Mouse (Mus musculus) embryonic facial prominence, embryonic 10.5 days (tissue): ENCODE data around the gene Odf4. TPM values are rescaled to one million over a fixed set of nuclear protein-coding genes. Genes with fewer than 3 reads are reported as not detected.
"Not testable (repeated sequence)": the region's sequence is repeated elsewhere in the genome, so short reads cannot be mapped to it uniquely, and the experiment has no call there.

Experiments used
- DNase-seq: peaks from one replicate; pipeline ENCODE4 v3.0.0-alpha.2; 2017; ENCODE audit warnings: low spot score
- H3K27ac ChIP-seq: fragments of 300-500 bp; sonication (generic); replicated peaks from 2 replicates; pipeline ENCODE4 v1.5.1; 2016; ENCODE audit warnings: mild to moderate bottlenecking
- H3K27me3 ChIP-seq: fragments of 300-500 bp; sonication (generic); replicated peaks from 2 replicates; pipeline ENCODE4 v1.6.1; 2016; ENCODE audit warnings: low read depth, mild to moderate bottlenecking; ENCODE audit not compliant: poor library complexity, severe bottlenecking
- H3K36me3 ChIP-seq: fragments of 300-500 bp; sonication (generic); replicated peaks from 2 replicates; pipeline ENCODE4 v1.6.1; 2016; ENCODE audit warnings: mild to moderate bottlenecking, moderate library complexity
- H3K4me1 ChIP-seq: fragments of 300-500 bp; sonication (generic); 2 replicates; pipeline ENCODE4 v1.6.1; 2016
- H3K4me3 ChIP-seq: fragments of 300-500 bp; sonication (generic); 2 replicates; pipeline ENCODE4 v1.5.1; 2016; ENCODE audit warnings: mild to moderate bottlenecking, moderate library complexity
- H3K9me3 ChIP-seq: fragments of 300-500 bp; sonication (generic); 2 replicates; pipeline ENCODE4 v1.6.1; 2016; ENCODE audit warnings: mild to moderate bottlenecking
- WGBS: fragments of 180-500 bp; shearing (Covaris S2); methylation state at CpG from one replicate; pipeline ENCODE4 v1.1.7; 2016; 5-methylcytosine and 5-hydroxymethylcytosine counted together
- polyA plus RNA-seq: library from polyadenylated mRNA; unstranded; fragments of >200 nt; fragmentation: Nextera tagmentation; extraction: Ambion mirVana; gene quantifications from 2 replicates; pipeline ENCODE4 v1.2.1, GENCODE M21; 2016

Odf4 gene
- not detected in 2 replicates for polyA plus RNA-seq

DNA sequence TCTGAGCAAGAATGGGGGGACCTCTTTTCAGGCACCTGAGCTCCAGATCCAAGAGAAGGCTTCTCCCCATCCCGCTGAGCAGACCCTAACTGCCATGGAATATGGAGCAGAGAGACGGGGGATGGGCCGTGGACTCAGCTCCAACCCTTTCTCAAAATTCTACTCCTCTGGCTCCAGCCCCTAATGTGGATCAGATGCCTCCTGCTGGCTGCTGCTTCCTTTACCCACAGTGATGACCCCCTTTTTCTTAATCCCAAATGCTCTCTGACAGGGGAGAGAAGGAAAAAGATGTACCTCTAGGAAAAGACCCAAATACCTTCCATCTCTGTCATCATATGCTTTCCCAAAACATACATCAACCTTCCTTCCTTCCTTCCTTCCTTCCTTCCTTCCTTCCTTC, at the start of gene Odf4:
Gene Odf4, minus strand, starts transcription at position 101 of the 400 bp plus-strand sequence.
- no peak within 1 kb of the TSS for H3K4me3 ChIP-seq
- no peaks in the 10 kb centered on the region for H3K36me3 ChIP-seq
- 80% methylated on average over 3 of the region's 3 CpGs for WGBS
- H3K4me1 ChIP-seq: peaks cover 8% of the 10 kb centered on the region
- no peak within 1 kb of the TSS for H3K27ac ChIP-seq
- H3K27me3 ChIP-seq: no peaks in the 10 kb centered on the region
- no peaks in the 10 kb centered on the region for H3K9me3 ChIP-seq
- DNase-seq: no peak

DNA sequence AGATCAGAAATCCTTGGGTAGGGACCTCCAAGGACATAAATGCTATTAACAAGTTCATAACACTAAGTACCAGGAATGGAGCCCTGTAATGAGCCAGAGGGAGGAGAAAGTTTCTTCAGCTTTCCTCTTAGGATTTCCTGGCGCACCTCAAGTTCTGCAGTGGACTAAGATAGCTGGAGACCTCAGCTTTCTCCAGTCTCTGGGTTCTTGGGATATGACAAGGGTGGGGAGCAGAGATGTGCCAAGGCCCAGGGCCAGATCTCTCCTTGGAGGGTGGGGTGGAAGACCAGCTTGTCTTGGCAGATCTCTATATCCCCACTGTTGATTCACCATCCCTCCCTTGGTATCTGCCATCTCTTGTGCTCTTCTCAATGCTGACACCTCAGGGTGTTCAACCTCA, 48.7 kb upstream of the Odf4 start:
- WGBS: 91% methylated on average over 1 of the region's 1 CpGs
- peaks cover 4% of the 10 kb centered on the region; the same call in 1 of the 2 replicates for H3K27me3 ChIP-seq
- no peak overlapping the region for H3K4me3 ChIP-seq
- no peaks in the 10 kb centered on the region; the same call in 1 of the 2 replicates for H3K36me3 ChIP-seq
- no peaks in the 10 kb centered on the region for H3K9me3 ChIP-seq
- no peak for DNase-seq
- no peak overlapping the region for H3K27ac ChIP-seq
- peaks cover 21% of the 10 kb centered on the region for H3K4me1 ChIP-seq

DNA sequence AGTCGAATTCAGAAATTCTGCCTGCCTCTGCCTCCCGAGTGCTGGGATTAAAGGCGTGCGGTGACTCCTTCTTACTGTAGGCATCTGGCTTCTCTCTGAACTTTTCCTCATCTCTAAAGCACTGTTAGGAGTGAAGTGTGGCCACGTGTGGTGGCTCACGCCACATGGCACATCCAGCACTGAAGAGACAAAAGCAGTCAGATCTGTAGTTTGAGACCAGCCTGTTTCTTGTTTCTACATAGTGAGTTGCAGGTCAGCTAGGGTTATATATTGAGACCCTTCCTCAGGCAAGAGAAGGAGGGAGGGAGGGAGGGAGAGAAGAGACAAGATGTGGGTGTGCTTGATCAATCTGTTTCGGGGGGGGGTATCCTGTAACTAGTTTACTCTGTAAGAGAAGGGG, 48.2 kb upstream of the Odf4 start, which contains the start of gene Rangrf:
Gene Rangrf, minus strand, starts transcription at position 101 of the 400 bp plus-strand sequence.
- peaks cover 21% of the 10 kb centered on the region for H3K4me1 ChIP-seq
- H3K27ac ChIP-seq: no peak within 1 kb of the TSS
- H3K36me3 ChIP-seq: no peaks in the 10 kb centered on the region; the same call in 1 of the 2 replicates
- peaks cover 4% of the 10 kb centered on the region; the same call in 1 of the 2 replicates for H3K27me3 ChIP-seq
- no peak for DNase-seq
- WGBS: 83% methylated on average over 7 of the region's 7 CpGs
- peak within 1 kb of the TSS; percentile 63 for H3K4me3 ChIP-seq
- no peaks in the 10 kb centered on the region for H3K9me3 ChIP-seq

DNA sequence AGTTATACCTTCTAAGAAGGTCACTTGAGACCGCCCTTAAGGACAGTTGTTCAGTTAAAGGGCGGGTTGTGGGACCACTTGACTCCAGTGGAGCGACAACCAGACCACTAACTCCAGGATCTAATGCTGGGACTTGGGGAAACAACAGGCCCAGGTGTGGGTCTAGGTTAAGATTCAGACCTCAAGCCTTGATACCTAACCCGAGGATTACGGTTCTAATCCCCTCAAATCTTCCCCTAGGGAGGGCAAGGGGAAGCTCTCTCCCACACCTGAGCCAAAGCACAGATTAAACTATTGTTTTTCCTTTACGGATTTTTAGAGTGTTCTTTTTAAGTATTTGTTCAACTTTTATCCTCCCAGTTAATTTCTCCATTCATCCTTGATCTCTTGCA, 47.2 kb upstream of the Odf4 start:
- DNase-seq: no peak
- 27% methylated on average over 6 of the region's 6 CpGs for WGBS
- H3K9me3 ChIP-seq: no peaks in the 10 kb centered on the region
- peak overlapping the region; percentile 63 for H3K4me3 ChIP-seq
- H3K27ac ChIP-seq: peak overlapping the region; percentile 44
- peaks cover 21% of the 10 kb centered on the region for H3K4me1 ChIP-seq
- no peaks in the 10 kb centered on the region; the same call in 1 of the 2 replicates for H3K36me3 ChIP-seq
- H3K27me3 ChIP-seq: peaks cover 6% of the 10 kb centered on the region

DNA sequence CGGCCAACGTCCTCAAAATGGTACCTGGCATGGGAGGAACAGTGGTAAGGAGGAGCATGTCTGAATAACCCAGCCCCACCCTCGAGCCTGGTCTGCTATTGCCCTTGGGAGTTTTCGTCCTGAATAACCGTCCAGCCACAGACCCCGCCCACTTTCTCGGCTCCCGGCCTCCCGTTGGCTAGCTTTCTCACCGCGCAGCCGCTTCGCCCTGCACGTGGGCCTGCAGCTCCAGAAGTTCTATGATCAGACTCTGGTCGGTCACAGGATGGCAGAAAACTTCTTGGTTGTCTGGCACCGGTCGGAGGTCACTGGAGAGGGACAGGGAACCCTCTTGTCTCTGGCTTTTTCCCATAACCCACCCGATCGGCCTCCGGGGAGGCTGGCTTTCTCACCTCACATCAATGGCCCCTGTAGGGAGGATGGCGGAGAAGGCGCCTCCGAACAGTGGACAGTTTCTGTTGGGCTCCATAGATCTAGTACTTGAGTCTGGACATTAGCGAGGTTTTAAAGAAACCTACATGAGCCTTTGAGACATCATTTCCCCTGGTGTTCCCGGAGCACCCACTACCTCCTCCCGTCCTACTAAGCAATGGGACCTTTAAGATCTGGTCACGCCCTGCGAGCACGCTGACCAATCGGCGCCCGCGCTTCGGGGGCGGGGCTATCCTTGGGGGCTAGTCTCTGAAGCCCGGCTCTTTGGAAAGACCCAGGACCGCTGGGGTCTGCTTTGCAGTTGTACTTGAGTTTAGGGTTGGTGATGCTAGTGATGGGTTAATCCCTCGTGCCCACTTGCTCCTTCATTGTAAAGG, 46.6 kb upstream of the Odf4 start:
- H3K27ac ChIP-seq: peak overlapping the region; percentile 80

DNA sequence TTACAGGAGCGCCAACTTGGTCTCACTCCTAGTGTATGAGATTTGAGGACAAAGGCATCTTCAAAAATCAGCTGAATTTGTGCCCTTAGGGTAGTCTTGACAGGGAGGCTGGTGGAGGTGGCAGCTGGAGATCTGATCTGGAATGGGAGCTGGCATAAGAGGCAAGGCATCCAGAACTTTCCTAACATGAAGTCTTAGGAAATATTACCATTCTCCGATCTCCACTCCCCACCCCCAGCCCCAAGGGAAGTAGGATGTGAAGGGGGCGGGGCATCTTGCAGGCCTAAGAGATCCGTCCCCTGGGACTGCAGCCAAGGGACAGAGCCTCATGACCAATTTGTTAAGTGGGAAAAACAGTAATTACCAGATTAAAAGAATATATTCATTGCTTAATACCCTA, 43.4 kb upstream of the Odf4 start:
- no peak for DNase-seq
- H3K27me3 ChIP-seq: peaks cover 13% of the 10 kb centered on the region
- no peak overlapping the region for H3K4me3 ChIP-seq
- WGBS: 77% methylated on average over 4 of the region's 4 CpGs
- H3K9me3 ChIP-seq: no peaks in the 10 kb centered on the region
- H3K36me3 ChIP-seq: no peaks in the 10 kb centered on the region; the same call in 1 of the 2 replicates
- no peak overlapping the region for H3K27ac ChIP-seq
- H3K4me1 ChIP-seq: peaks cover 38% of the 10 kb centered on the region

More for the DNA sequence above, 46.6 kb upstream of the Odf4 start:
- Histone ChIP-seq H3K4me1 (peaks cover 26% of the 10 kb centered on the region), H3K4me3 (peak overlapping the region; percentile 63), H3K27me3 (peaks cover 12% of the 10 kb centered on the region)
- H3K9me3 ChIP-seq, H3K36me3 ChIP-seq: not testable (repeated sequence)
- under 1% methylated on average over 38 of the region's 38 CpGs for WGBS
- DNase-seq: peak; percentile 92

DNA sequence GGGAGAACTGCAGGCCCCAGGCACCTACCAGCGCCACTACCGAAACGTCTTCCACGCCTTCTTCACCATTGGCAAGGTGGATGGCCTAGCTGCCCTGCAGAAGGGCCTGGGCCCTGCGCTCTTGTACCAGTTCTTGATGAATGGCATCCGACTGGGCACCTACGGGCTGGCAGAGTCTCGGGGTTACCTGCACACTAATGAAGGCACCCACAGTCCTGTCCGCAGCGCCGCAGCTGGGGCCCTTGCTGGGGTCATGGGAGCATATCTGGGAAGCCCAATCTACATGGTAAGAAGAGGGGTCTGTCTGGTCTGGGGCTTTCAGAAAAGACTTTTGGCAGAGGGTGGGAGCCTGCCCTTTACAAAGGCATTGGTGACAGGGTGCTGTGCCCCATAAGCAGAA, 41.9 kb upstream of the Odf4 start:
- Histone ChIP-seq H3K27ac (no peak overlapping the region), H3K4me3 (peak overlapping the region; percentile 75), H3K9me3 (no peaks in the 10 kb centered on the region), H3K27me3 (peaks cover 9% of the 10 kb centered on the region), H3K4me1 (peaks cover 32% of the 10 kb centered on the region), H3K36me3 (no peaks in the 10 kb centered on the region; the same call in 1 of the 2 replicates)
- no peak for DNase-seq
- WGBS: 87% methylated on average over 11 of the region's 11 CpGs

DNA sequence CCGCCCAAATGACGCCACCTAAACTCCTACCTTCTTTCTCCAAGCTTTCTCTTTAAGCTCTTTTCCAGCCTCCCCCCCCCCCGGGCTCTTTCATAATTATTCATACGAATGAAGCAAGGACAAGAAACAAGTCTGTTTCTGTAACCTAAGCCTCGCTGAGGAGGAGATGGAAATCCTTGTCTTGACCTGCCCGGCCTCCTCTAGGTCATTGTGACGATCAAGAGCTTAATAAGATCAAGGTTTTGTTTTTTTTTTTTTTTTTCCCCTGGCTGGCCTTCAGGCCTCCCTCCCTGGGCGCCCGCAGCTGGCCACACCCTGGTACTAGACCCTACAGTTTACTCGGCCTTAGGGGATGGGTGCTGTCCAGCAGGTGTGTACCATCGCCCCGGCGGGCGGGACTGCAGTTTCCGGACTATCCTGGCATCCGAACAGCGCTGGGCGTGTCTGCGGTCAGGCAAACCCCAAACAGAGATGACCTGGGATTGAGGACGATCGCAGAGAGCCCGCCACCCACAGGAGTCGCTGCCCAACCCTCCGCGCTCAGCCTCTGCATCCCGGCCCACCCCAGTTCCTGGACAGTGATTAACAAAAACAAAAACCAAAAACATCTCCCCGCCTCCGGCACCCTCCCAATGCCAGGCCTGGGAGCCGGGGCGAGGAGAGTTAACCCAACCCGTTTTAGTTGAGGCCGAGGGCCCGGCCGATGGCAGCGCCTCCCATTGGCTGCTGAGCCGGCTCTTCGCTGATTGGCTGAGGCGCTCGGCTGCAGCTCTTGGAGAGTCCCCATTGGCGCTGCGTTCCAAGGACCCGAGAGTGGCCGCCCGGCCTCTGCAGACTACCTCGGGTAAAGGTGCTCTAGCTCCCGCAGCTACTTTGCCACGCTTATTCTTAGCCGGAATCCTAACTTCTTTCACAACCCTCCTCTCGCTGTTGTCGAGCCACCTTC, 40.7 kb upstream of the Odf4 start, which contains the start of gene Slc25a35:
Gene Slc25a35, plus strand, starts transcription at position 795 of the 946 bp plus-strand sequence.
- H3K9me3 ChIP-seq: no peaks in the 10 kb centered on the region
- no peaks in the 10 kb centered on the region; the same call in 1 of the 2 replicates for H3K36me3 ChIP-seq
- peak within 1 kb of the TSS; percentile 75 for H3K4me3 ChIP-seq
- peaks cover 9% of the 10 kb centered on the region for H3K27me3 ChIP-seq
- H3K4me1 ChIP-seq: peaks cover 25% of the 10 kb centered on the region
- peak within 1 kb of the TSS; percentile 79 for H3K27ac ChIP-seq
- peak; percentile 93 for DNase-seq
- under 1% methylated on average over 50 of the region's 50 CpGs for WGBS

DNA sequence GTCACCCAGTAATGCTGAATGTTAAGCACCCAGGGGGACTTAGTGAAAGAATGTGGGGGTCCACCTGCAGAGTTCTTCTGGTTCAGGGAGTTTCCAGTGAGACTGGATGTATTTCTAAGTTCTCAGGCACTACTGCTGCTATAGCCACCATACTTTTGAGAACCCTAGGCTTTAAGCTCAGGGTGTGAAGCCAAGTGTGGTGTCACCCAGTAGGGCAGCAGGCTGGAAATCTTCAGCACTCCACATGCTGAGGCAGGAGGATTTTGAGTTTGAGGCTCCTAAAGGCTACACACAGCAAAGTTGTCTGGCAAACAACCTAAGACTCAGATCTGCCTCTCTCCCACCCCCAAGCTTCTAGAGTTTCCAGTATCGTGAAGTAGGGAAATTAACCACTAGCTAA, 39.7 kb upstream of the Odf4 start:
- no peak for DNase-seq
- peaks cover 9% of the 10 kb centered on the region for H3K27me3 ChIP-seq
- peak overlapping the region; percentile 75; the same call in 1 of the 2 replicates for H3K4me3 ChIP-seq
- H3K27ac ChIP-seq: no peak overlapping the region
- no peaks in the 10 kb centered on the region for H3K9me3 ChIP-seq
- H3K4me1 ChIP-seq: peaks cover 20% of the 10 kb centered on the region
- H3K36me3 ChIP-seq: no peaks in the 10 kb centered on the region; the same call in 1 of the 2 replicates
- 47% methylated on average over 1 of the region's 1 CpGs for WGBS

DNA sequence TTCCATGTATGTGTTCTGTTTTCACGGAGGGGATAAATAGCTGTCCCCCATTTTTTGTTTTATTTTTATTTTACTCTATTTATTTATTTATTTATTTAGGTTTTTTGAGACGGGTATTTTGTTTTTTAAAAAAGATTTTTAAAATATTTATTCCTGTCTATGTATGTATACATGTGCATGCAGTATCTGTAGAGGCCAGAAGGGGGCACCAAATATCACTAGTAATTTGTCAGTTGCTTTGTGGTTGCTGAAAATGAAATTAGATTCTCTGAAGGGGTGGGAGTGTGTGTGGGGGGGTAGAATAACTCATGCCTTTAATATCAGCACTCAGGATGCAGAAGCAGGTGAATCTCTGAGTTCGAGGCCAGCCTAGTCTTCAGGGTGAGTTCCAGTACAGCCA, 39.0 kb upstream of the Odf4 start:
- 33% methylated on average over 3 of the region's 3 CpGs for WGBS
- DNase-seq: peak; percentile 60
- no peak overlapping the region for H3K4me3 ChIP-seq
- peaks cover 20% of the 10 kb centered on the region for H3K4me1 ChIP-seq
- H3K27me3 ChIP-seq: peaks cover 9% of the 10 kb centered on the region
- H3K27ac ChIP-seq: no peak overlapping the region
- no peaks in the 10 kb centered on the region for H3K9me3 ChIP-seq
- H3K36me3 ChIP-seq: no peaks in the 10 kb centered on the region; the same call in 1 of the 2 replicates

DNA sequence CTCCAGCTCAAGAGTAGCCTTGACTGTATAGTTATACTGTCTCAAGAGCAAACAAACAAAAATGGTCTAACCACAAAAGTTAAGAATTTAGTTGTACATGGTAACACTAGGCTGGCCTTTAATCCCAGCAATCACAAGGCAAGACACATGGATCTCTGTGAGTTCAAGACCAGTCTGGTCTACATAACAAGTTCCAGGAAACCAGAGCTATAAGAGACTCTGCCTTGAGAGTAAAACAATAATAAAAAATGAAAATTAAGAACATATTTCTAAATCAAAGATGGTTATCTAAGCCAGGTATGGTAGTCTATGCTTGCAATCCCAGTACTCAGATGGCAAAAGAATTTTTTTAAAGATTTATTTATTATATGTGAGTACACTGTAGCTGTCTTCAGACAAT, 38.2 kb upstream of the Odf4 start:
- Histone ChIP-seq H3K9me3 (no peaks in the 10 kb centered on the region), H3K36me3 (no peaks in the 10 kb centered on the region), H3K27me3 (peaks cover 9% of the 10 kb centered on the region), H3K27ac (no peak overlapping the region), H3K4me3 (no peak overlapping the region), H3K4me1 (peaks cover 20% of the 10 kb centered on the region)
- no peak for DNase-seq

DNA sequence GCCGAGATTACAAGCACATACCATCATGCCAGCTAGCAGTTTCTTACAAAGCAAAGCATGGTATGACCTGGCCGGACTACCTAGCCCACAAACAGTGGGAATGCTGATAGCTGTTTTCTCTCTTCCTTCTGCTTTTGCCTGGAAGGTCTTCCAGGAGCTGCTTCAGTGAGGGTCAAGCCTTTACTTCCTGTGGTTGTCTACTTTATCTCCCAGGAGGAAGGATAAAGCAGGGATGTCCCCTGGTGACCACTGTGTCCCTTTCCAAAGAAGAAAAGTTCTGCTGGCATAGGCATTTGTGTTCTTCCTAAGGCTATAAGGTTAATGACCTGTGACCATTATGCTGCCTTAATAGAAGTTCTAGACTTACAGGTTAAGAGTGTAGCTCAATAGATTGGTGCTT, 36.5 kb upstream of the Odf4 start:
- H3K4me3 ChIP-seq: no peak overlapping the region
- no peaks in the 10 kb centered on the region for H3K36me3 ChIP-seq
- peaks cover 15% of the 10 kb centered on the region for H3K4me1 ChIP-seq
- WGBS: 81% methylated on average over 2 of the region's 2 CpGs
- H3K27ac ChIP-seq: no peak overlapping the region
- no peak for DNase-seq
- H3K9me3 ChIP-seq: no peaks in the 10 kb centered on the region
- peaks cover 1% of the 10 kb centered on the region; the same call in 1 of the 2 replicates for H3K27me3 ChIP-seq
